Mouse (Mus musculus): Measurements from ENCODE around the gene Cdk13. TPM values are rescaled to one million over a fixed set of nuclear protein-coding genes. Genes with fewer than 3 reads are reported as not detected.

Cdk13 gene
- polyA plus RNA-seq, 1 experiment from 2014 or later = 27.9 TPM

DNA sequence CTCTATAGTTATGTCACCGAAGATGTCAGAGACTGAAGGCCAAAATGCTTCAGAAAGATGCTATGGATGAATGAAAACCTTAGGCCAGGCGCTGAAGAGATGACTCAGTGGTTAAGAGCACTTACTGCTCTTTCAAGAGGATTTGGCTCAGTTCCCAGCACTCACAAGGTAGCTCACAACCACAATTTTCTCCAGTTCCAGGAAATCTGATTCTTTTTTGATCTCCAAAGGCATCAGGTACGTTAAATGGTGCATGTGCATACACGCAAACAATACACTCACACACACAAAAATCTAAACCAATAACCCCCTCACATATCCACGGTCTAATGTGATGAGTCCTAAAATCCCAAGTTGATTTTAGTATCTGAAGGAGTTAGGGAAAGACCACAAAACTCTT lies 111.1 kb downstream of the Cdk13 start:
- H3K9me3 ChIP-seq (ENCODE audit: control insufficient read depth, low read length) = no peaks in the 10 kb centered on the region
- peaks cover 3% of the 10 kb centered on the region; the same call in 1 of the 2 replicates for H3K36me3 ChIP-seq (ENCODE audit: control insufficient read depth, insufficient read depth, low read length)
- no peaks in the 10 kb centered on the region for H3K27me3 ChIP-seq (ENCODE audit: control insufficient read depth, insufficient read depth, low read length)
- no peak for ATAC-seq (ENCODE audit: low FRiP score, low TSS enrichment)
- no peak overlapping the region for H3K9ac ChIP-seq (ENCODE audit: low read depth, low read length)
- H3K27ac ChIP-seq (ENCODE audit: low read depth, low read length) = no peak overlapping the region
- peak overlapping the region; percentile 62; the same call in 1 of the 2 replicates for H3K4me3 ChIP-seq (ENCODE audit: low read length)
- no peaks in the 10 kb centered on the region for H3K4me1 ChIP-seq (ENCODE audit: control insufficient read depth, insufficient read depth, low read length)
- WGBS = 73% methylated on average over 5 of the region's 5 CpGs
- H3K4me2 ChIP-seq (replicated peaks; ENCODE audit: low read depth, low read length) = peak overlapping the region; percentile 55

- ATAC-seq (ENCODE audit: low FRiP score, low TSS enrichment) = no peak
- Histone ChIP-seq H3K27ac (ENCODE audit: low read depth, low read length) (no peak overlapping the region), H3K4me1 (ENCODE audit: control insufficient read depth, insufficient read depth, low read length) (no peaks in the 10 kb centered on the region), H3K4me2 (replicated peaks; ENCODE audit: low read depth, low read length) (no peak overlapping the region), H3K4me3 (ENCODE audit: low read length) (no peak overlapping the region), H3K9ac (ENCODE audit: low read depth, low read length) (no peak overlapping the region), H3K9me3 (ENCODE audit: control insufficient read depth, low read length) (no peaks in the 10 kb centered on the region), H3K27me3 (ENCODE audit: control insufficient read depth, insufficient read depth, low read length) (no peaks in the 10 kb centered on the region), H3K36me3 (ENCODE audit: control insufficient read depth, insufficient read depth, low read length) (no peaks in the 10 kb centered on the region)
- 74% methylated on average over 1 of the region's 1 CpGs for WGBS
Observed at GRCm38 (mm10) chr13:17691436-17691835, 113.5 kb downstream of the Cdk13 start.

GRCm38 (mm10) chr13:17690686-17691085 lies 114.2 kb downstream of the Cdk13 start:
- Histone ChIP-seq H3K9ac (ENCODE audit: low read depth, low read length) (no peak overlapping the region), H3K9me3 (ENCODE audit: control insufficient read depth, low read length) (no peaks in the 10 kb centered on the region), H3K4me2 (replicated peaks; ENCODE audit: low read depth, low read length) (no peak overlapping the region), H3K4me1 (ENCODE audit: control insufficient read depth, insufficient read depth, low read length) (no peaks in the 10 kb centered on the region), H3K27ac (ENCODE audit: low read depth, low read length) (no peak overlapping the region), H3K36me3 (ENCODE audit: control insufficient read depth, insufficient read depth, low read length) (no peaks in the 10 kb centered on the region), H3K27me3 (ENCODE audit: control insufficient read depth, insufficient read depth, low read length) (no peaks in the 10 kb centered on the region), H3K4me3 (ENCODE audit: low read length) (no peak overlapping the region)
- no peak for ATAC-seq (ENCODE audit: low FRiP score, low TSS enrichment)

DNA sequence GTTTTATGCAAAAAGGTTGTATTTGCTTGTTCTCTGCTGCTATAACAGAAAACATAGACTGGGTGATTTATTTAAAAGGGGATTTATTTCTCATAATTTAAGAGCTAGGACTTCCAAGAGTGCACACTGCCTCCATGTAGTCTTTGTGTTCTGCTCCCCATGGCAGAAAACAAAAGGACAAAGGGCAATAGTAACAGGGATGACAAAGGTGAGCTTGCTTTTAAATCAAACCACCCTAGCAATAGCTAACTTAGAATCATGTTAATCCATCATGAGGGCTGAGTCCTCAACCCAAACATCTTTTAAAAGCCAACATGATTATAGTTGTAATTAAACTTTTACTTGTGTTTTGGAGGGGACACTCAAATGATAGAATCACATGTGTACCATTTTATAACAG lies 115.4 kb downstream of the Cdk13 start:
- ATAC-seq (ENCODE audit: low FRiP score, low TSS enrichment) = no peak
- H3K4me1 ChIP-seq (ENCODE audit: control insufficient read depth, insufficient read depth, low read length) = no peaks in the 10 kb centered on the region
- H3K27ac ChIP-seq (ENCODE audit: low read depth, low read length) = no peak overlapping the region
- H3K9me3 ChIP-seq (ENCODE audit: control insufficient read depth, low read length) = no peaks in the 10 kb centered on the region
- H3K27me3 ChIP-seq (ENCODE audit: control insufficient read depth, insufficient read depth, low read length) = no peaks in the 10 kb centered on the region
- H3K9ac ChIP-seq (ENCODE audit: low read depth, low read length) = no peak overlapping the region
- H3K4me3 ChIP-seq (ENCODE audit: low read length) = no peak overlapping the region
- H3K36me3 ChIP-seq (ENCODE audit: control insufficient read depth, insufficient read depth, low read length) = no peaks in the 10 kb centered on the region
- H3K4me2 ChIP-seq (replicated peaks; ENCODE audit: low read depth, low read length) = no peak overlapping the region

- no peaks in the 10 kb centered on the region for H3K36me3 ChIP-seq (ENCODE audit: control insufficient read depth, insufficient read depth, low read length)
- H3K4me1 ChIP-seq (ENCODE audit: control insufficient read depth, insufficient read depth, low read length) = no peaks in the 10 kb centered on the region
- no peaks in the 10 kb centered on the region for H3K27me3 ChIP-seq (ENCODE audit: control insufficient read depth, insufficient read depth, low read length)
- H3K4me2 ChIP-seq (replicated peaks; ENCODE audit: low read depth, low read length) = no peak overlapping the region
- 67% methylated on average over 1 of the region's 1 CpGs for WGBS
- peak; percentile 46; the same call in 1 of the 2 replicates for ATAC-seq (ENCODE audit: low FRiP score, low TSS enrichment)
- no peak overlapping the region for H3K9ac ChIP-seq (ENCODE audit: low read depth, low read length)
- no peaks in the 10 kb centered on the region for H3K9me3 ChIP-seq (ENCODE audit: control insufficient read depth, low read length)
- no peak overlapping the region for H3K27ac ChIP-seq (ENCODE audit: low read depth, low read length)
- H3K4me3 ChIP-seq (ENCODE audit: low read length) = no peak overlapping the region
Observed at GRCm38 (mm10) chr13:17671122-17671521, 133.8 kb downstream of the Cdk13 start.

DNA sequence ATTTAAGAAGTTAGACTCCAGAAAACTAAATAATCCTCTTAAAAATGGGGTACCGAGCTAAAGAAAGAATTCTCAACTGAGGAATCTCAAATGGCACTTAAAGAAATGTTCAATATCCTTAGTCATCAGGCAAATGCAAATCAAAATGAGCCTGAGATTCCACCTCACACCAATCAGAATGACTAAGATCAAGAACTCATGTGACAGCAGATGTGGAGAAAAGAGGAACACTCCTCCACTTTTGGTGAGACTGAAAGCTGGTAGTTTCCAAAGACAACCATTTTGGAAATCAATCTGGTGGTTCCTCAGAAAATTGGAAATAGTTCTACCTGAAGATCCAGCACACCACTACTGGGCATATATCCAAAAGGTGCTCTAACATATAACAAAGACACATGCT lies 137.5 kb downstream of the Cdk13 start:
- Histone ChIP-seq H3K9ac (ENCODE audit: low read depth, low read length) (no peak overlapping the region), H3K4me2 (replicated peaks; ENCODE audit: low read depth, low read length) (no peak overlapping the region), H3K4me1 (ENCODE audit: control insufficient read depth, insufficient read depth, low read length) (no peaks in the 10 kb centered on the region), H3K9me3 (ENCODE audit: control insufficient read depth, low read length) (no peaks in the 10 kb centered on the region), H3K27me3 (ENCODE audit: control insufficient read depth, insufficient read depth, low read length) (no peaks in the 10 kb centered on the region), H3K27ac (ENCODE audit: low read depth, low read length) (no peak overlapping the region), H3K4me3 (ENCODE audit: low read length) (no peak overlapping the region), H3K36me3 (ENCODE audit: control insufficient read depth, insufficient read depth, low read length) (no peaks in the 10 kb centered on the region)
- WGBS = 93% methylated on average over 1 of the region's 1 CpGs
- no peak for ATAC-seq (ENCODE audit: low FRiP score, low TSS enrichment)

MicroRNA genes within 50 kb of the gene (microRNA counts, 519-probe panel; counts per million panel counts)
- microRNA mmu-miR-466i = not detected

Small RNAs within 50 kb of the gene (microRNA-seq; reads per million reads assigned to microRNA genes)
- gene Mir466i = not detected

Other genes with a start within 250 kb of the Cdk13 start
- gene Mplkip, start 109.9 kb downstream of the Cdk13 start, polyA plus RNA-seq (2014; fragmentation: Nextera tagmentation; extraction: Ambion mirVana) = 66.7 and 73.3 TPM in 2 replicates
- 6.3 and 6.9 TPM in 2 replicates for gene Sugct, start 109.5 kb downstream of the Cdk13 start, polyA plus RNA-seq (2014; fragmentation: Nextera tagmentation; extraction: Ambion mirVana)
- gene Rala, start 139.1 kb upstream of the Cdk13 start, polyA plus RNA-seq (2014; fragmentation: Nextera tagmentation; extraction: Ambion mirVana) = 96.9 and 141 TPM in 2 replicates
- 78.3 and 88.3 TPM in 2 replicates for gene Yae1d1, start 188.3 kb upstream of the Cdk13 start, polyA plus RNA-seq (2014; fragmentation: Nextera tagmentation; extraction: Ambion mirVana)

Measured in kidney, embryonic 14.5 days (tissue).